Mouse (Mus musculus) MEL-GATA-1-ER (cell line): ENCODE results near the gene Alg14.

Experiments used
- DNase-seq: peaks from one replicate; pipeline ENCODE4 v3.0.0-alpha.2; 2012; ENCODE audit warnings: low read depth; ENCODE audit errors: extremely low read depth

Alg14 gene

GRCm38 (mm10) chr3:121403449-121403848 lies 111.9 kb downstream of the Alg14 start:
- DNase-seq = no peak

GRCm38 (mm10) chr3:121405101-121405500 lies 113.5 kb downstream of the Alg14 start:
- no peak for DNase-seq

GRCm38 (mm10) chr3:121407417-121407816 lies 115.8 kb downstream of the Alg14 start:
- no peak for DNase-seq

- DNase-seq = no peak
These were observed 116.8 kb downstream of the Alg14 start for GRCm38 (mm10) chr3:121408386-121408785.

GRCm38 (mm10) chr3:121411450-121411849 lies 119.9 kb downstream of the Alg14 start:
- DNase-seq = no peak
